Mouse (Mus musculus) gastrocnemius, postnatal 10 days (tissue): Measurements from ENCODE around the gene Pip5k1c. TPM values are rescaled to one million over a fixed set of nuclear protein-coding genes. Genes with fewer than 3 reads are reported as not detected.

Experiments
- DNase-seq: peaks from one replicate; pipeline ENCODE4 v3.0.0; 2021; ENCODE audit warnings: mixed read lengths
- total RNA-seq, 2 experiments: library from RNA; stranded (reverse); gene quantifications; 2 replicates each; pipeline ENCODE4 v1.2.3; 2021

Pip5k1c gene
- total RNA-seq, 2 experiments from 2014 or later, result 24.0 to 30.8 TPM

DNA sequence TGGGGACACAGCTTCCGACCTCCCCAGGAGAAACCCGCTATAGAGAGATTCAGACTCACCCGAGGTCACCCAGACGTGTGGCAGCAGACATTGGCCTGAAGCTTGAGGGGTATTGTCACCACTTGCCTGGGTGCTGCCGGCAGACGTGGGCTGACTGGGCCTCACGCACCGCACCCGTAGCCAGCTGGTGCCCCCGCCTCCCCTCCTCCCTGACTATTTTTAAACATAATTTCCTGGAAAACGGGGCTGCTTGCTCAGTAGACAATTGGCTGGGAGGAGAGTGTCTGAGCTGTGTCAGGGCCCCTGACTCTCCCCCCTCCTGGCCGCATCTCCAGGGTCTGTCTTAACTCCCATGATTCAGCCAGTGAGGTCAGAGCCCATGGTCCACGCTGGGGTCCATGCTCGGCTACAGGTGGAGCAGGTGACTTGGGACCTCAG is 10.0 kb downstream of the Pip5k1c start:
- no peak for DNase-seq

DNA sequence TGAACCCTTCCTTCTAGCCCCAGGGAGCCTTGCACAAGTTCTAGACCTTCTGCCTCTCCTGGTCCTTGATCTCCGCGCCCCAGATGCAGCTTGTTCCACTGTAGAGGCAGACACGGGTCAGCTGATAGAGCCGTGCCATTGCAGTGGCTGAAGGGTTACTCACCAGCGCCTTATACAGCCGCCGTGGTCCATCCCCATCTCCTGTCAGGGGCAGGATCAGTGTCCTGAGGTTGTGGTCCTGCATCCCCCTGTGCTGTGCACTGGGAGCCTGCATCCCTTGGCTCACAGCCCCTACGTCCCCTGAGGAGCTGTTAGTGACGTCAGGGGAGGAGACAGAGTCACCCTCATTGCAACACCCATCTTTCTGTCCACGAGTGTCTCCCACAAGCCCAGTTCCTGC is 10.5 kb downstream of the Pip5k1c start:
- DNase-seq, result no peak

DNA sequence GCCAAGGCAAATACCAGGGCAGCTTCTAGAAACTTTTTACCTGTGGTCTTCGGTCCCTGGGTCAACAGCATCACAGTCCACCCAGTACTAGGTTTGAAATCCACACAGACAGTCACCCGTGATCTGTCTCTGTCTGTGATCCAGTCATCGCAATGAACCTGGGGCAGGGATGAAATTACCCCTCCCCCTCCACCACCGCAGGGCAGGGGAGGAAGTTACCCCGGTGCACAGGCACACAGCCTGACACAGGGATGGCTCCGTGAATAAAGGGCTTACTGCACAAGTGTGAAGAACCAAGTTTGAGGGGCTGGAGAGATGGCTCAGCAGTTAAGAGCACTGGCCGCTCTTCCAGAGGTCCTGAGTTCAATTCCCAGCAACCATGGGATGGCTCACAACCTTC is 11.0 kb downstream of the Pip5k1c start:
- no peak for DNase-seq

DNA sequence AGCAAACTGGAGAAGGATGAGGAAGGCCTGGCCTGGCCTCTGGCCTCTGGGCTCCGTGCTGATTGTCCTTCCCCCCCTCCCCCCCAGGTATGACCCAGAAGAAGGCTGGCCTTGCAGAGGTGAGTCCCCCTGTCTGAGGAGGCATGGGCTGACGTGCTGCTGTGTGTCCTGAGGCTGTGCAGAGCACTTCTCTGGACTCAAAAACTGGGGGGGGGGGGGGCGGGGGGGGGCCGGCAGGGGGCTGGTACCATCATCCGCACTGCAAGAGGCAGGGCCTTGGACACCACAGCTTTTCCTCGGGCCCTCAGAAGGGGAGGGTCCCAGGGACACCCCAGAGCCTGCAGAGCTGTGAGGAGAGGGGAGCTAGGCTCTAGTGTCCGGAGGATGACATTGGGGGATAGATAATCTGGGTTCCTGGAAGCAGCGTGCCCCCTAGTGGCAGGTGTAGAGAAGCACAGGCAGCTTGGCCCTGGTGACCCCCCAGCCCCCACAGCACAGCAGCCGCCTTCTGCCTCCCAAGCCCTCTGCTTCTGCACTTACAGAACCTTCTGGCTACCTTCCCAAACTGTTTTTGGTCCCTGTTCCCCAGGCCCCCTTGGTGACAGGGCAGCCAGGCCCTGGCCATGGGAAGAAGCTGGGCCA is 12.0 kb downstream of the Pip5k1c start:
- DNase-seq, result peak; percentile 61

DNA sequence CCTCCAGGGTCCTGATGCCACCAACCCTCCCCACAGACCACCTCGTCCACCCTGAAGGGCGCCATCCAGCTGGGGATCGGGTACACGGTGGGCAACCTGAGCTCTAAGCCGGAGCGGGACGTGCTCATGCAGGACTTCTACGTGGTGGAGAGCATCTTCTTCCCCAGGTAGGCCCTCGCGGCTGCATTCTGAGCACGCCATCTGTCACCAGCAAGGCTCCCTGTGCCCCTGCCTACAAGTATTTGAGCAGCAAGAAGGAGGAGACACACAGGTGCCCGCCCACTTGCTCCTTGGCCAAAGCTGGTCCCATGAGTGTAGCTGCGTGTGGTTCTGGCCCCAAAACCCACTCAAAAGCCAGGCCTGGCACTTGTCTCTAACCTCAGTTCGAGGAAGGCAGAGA is 12.9 kb downstream of the Pip5k1c start:
- no peak for DNase-seq

DNA sequence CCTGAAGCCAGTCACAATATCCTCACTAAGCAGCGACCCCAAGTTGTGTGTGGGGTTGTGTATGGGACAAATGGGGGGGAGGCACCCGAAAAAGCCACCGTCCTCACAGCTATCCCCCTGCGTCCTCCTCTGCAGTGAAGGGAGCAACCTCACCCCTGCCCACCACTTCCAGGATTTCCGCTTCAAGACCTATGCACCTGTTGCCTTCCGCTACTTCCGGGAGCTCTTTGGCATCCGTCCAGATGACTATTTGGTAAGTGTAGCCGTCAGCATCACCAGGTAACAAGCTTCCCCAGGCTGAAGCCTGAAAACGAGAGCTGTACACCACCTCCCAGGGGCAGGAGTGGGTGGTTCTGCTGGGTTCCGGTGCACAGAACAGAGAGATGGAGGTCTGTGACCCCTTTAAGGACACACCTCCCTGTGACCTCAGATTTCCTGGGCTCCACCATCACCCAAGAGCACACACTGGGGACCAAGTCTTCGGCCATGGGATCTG is 13.5 kb downstream of the Pip5k1c start:
- DNase-seq, result no peak

DNA sequence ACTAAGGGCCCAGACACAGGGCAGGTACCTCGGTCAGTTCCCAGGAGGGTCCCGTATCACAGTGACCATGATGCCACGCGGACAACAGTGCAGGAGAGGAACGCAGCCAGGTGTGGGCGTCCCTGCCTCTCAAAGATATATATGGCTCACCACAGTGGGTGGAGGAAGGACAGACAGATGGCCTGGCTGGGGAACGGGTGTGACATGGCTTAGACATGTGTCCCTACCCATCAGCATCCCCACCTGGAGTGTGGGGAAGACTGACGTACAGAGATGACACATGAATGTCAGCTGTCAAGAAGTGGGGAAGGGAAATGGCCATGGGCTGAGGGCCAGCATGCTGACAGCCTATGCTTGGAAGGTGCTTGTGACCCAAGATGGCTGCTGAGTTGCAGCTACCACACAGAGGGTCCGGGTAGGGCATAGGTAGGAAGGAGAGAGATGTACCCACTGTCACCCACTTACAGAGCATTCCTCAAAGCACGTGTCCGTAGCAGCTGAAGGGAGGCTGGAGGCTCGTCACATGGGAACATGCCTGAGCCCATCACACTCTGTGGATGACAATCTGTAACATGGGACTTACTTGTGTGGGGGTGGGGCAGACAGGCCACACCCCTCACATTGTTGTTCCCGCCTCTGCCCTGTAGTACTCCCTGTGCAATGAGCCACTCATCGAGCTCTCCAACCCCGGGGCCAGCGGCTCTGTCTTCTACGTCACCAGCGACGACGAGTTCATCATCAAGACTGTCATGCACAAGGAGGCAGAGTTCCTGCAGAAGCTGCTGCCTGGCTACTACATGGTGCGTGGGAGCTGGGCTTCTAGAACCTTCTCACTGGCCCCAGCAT is 14.3 kb downstream of the Pip5k1c start:
- no peak for DNase-seq

DNA sequence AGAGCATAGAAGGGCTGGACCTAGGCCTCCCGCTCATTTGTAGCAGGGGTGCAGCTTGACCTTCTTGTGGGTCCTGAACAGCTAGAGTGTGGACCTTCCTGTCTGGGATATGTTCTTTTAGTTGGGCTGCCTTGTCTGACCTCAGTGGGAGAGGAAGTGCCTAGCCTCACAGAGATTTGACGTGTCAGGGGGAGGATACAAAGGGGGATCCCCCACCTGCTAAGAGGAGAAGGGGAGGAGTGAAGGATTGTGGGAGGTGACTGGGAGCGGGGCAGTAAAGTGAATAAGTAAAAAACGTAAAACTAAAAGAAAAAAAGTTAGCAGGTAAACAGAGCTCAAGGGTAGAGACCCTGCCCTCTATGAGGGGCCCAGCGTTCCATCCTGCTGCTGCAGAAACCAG is 16.8 kb downstream of the Pip5k1c start:
- no peak for DNase-seq

DNA sequence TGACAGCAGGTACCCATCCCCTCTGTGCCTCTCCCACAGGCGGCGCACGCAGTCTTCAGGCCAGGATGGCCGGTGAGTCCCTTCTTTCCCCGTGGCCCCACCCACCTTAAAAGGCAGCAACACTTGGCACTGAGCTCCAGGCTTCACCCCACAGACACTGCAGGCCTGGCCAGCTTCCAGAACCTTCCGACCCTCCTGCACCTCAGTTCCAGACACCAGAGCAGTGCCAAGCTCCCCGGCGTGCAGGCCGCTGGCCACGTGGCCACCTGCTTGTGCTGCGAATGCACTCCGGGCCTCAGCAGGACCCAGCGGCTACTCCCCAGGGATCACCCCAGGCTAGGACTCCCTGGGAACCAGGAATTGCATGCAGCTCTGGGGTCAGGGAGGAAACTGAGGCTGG is 20.8 kb downstream of the Pip5k1c start:
- DNase-seq, result peak; percentile 14

DNA sequence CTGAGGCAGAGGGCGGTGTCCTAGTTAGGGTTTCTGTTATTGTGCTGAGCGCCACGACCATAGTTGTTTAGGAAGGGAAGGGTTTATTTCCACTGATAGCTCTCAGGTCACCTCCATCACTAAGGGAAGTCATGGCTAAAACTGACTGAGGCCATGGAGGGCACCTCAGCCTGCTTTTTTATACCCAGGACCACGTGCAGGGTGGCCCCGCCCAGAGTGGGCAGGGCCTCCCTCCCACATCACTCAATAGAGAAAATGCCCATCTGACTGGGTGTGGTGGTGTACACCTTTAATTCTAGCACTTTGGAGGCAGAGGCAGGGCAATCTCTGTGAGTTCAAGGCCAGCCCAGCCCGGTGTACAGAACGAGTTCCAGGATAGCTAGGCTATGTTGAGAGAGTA is 21.4 kb downstream of the Pip5k1c start:
- no peak for DNase-seq

DNA sequence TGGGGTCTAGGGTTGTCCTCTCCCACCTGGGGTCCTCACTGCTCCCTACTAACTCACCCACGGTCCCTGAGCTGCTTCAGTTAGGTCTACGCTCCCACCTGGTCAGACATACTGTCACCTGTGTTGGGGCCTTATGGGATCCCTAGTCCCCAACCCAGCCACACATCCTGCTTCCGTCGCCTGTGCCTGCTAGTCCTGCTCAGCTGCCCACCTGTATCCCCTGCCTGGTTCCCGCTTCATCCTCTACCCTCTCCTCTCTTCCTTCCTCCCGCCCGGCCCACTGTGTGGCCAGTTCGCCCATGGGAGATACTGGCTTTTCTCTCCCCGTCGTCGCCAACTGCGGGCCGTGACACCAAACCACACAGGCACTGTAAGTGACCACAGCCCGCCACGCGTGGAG is 22.8 kb downstream of the Pip5k1c start:
- no peak for DNase-seq

DNA sequence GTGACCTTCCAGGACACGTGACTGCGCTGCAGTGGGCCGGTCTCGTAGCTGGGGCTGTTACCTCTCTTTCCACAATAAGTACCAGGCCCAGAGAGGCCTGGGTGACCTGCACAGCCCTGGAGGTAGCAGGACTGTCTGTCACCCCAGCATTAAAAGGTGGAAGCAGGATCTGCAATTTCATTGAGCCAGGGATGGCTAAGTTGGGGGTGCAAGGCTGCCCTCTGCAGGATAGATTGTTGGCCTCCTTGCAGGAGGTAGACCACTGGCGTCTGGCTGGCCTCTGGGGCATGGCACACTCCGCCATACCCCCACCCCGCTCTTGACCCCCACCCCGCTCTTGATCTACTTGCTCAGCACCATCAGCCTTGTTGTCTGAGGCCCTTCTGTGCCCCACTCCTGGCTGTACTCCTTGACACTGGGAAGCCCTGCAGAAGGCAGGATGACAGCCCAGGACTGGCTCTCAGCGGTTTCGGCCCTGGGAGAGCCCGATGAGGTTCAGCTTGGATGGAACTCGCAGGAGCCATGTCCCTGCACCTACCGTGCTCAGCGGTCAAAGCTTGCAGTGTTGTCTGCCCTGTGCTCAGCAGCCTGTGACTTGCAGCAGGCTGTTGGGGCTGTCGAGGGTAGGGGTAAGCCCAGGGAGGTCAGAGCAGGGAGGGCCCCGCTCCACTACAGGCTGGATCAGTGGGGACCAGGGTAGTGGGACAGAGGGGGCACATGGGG is 23.7 kb downstream of the Pip5k1c start:
- peak; percentile 19 for DNase-seq

DNA sequence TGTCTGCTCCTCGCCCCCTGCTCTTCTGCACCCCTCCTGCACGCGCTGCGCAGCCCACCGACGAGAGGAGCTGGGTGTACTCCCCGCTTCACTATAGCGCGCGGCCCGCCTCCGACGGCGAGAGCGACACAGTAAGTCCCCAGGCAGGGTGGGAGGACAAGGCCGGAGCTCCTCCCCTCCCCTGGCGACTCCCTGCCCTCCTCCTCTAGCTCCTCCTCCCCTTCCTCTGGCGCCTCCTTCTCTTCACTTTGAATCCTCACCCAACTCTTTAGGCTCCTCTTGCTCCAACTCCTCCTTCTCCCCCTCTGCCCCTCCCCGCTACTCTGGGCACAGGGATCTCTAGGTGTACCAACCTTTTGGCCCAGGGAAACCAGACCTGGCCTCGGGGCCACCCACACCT is 24.5 kb downstream of the Pip5k1c start:
- no peak for DNase-seq

DNA sequence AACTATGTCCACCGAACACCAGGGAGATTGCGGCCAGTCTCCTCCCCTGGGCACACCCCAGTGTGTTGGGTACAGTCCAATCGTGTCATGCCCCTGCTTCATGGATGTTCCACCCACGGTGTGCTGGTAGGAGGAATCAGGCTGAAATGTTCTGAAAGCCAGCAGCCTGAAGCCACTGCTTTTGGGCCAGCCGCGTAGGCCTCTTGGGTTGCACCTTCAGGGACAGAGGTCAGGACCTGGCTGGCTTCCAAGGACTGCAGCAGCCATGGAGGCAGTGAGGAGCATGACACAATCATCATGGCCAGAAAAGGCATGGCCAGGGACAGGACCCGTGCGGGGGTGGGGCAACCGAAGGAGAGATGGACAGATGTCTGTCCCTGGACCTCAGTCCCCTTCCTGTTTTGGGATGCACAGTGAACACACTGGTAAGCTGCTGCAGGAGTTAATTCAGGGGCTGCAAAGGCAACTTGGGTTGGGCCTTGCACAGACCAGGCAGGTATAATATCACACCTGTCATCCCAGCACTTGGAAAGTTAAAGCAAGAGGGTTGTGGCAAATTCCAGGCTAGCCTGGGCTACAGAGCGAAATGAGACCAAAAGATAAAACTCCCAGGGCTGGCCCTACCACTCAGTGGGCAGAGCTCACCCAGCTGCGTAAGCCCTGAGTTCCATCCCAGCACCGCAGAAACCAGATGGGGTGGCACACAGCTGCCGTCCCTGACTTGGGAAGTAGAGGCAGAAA is 26.0 kb downstream of the Pip5k1c start:
- peak; percentile 14 for DNase-seq

DNA sequence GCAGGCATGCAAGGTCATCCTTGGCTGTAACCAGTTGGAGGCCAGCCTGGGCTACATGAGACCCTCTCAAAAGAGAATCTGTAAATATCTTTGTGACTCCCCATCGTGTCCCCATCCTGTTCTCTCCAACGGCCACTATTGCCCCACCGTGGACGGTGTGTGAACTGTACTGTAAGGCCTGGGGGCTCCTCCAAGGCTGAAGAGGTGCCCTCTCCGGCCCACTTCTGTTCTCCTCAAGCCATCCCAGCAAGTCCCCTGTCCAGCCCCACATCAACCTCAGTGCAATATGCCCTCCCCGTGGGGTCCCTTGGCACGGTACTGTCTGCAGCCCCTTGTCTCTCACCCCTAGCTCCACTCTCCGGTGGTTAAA is 26.6 kb downstream of the Pip5k1c start:
- no peak for DNase-seq

DNA sequence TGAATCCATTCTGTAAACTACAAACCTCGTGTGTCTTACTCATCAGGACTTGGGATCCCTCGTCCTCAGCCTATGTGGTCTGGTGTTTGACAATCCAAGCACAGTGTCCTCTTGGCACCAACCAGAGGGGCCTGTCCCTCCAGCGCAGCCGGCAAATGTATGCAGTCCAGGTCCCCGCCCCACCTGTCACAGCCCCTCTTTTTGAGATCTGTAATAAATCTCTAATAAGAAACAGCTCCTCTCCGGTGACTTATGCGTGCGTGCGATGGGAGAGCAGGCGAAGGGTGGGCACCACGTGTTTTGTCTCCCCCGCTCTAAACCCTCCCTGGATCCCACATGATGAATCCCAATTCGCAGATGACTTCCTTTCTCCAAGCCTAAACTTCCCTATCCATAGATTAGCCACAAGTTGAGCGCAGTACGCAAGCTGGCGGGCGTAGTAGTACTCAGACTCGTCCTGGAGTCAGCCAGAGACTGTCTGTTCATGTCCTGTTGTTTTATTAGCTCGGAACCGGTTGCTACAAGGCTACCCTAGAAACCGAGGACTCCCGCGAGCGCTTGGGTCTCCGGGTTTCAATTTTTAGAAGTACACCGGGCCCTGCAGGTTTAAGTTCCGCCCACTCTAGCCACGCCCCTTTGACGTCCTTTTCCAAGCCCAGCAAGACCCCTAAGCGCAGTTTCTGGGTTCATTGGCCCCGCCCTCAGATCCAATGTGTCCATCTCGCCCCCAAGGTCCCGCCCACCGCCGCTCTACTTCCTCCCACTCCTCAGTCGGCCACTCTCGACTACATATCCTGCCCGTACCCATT is 27.2 kb downstream of the Pip5k1c start:
- DNase-seq, result peak; percentile 90

DNA sequence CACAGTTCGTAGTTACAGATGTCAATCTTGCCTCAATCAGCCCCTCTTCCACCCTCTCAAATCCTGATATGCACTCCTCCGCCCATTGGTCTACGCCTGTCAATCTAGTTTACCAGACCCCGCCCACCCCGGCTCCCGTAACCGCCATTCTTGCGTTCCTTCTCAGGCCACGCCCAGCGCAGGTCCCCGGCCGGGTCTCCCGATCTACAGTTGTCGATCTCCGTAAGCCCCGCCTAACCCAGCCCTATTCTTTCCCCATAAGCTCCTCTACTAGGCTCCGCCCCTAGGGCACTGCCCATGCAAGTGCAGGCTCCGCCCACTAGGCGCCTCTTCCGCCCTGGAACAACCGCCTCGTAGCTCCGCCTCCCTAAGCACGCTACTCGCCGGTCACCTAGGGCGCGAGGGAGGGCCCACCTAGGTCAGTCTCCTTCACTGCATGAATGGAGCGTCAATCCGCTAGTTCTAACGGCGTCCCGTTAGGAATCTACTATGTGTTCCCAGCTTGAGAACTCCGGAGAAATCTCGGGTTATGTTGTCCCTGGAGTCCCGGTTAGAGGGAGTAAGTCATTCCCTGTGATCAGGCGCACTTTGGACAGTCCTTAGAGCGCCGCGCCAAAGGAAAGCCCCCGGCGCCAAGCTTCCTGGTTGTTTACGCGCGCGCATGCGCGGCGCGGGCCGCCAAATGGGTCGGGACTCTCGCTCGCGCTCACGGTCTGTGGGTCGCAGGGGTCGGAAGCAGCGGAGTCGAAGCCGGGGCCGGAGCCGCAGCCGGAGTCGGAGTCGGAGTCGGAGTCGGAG is 28.0 kb downstream of the Pip5k1c start, which contains the start of gene Cactin:
Gene Cactin, plus strand, starts transcription at position 554 of the 798 bp plus-strand sequence.
- peak; percentile 97 for DNase-seq

DNA sequence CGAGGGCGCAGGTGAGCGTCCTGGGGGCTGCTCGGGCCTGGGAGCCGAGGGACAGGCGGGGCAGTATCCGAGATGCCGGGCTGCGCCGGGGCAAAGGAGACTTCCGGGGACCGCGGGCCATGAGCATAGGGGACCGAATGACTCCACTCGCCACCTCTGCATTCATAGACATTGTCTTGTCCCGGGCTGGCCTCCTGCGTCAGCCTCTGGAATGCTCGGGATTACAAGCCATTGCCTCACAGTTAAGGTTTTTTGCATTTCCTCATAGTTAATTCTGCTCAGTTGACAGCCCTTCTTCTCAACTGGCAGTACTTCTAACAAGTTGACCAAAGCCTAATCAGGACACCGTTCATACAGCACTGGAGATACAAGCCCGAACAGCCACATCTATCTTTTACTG is 28.7 kb downstream of the Pip5k1c start:
- DNase-seq, result no peak

DNA sequence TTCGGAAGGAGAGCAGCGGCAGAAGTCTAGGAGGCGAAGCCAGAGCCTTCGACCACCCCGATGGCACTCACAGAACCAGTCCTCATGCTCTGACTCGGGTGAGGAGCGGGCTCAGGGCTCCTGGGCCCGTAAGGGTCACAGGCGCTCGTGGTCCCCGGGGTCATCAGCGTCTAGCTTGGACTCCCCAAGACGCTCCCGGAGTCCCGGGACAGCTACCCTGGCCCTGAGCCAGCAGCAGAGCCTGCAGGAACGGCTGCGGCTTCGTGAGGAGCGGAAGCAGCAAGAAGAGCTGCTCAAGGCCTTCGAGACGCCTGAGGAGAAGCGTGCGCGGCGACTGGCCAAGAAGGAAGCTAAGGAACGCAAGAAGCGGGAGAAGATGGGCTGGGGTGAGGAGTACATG is 29.7 kb downstream of the Pip5k1c start:
- DNase-seq, result no peak

DNA sequence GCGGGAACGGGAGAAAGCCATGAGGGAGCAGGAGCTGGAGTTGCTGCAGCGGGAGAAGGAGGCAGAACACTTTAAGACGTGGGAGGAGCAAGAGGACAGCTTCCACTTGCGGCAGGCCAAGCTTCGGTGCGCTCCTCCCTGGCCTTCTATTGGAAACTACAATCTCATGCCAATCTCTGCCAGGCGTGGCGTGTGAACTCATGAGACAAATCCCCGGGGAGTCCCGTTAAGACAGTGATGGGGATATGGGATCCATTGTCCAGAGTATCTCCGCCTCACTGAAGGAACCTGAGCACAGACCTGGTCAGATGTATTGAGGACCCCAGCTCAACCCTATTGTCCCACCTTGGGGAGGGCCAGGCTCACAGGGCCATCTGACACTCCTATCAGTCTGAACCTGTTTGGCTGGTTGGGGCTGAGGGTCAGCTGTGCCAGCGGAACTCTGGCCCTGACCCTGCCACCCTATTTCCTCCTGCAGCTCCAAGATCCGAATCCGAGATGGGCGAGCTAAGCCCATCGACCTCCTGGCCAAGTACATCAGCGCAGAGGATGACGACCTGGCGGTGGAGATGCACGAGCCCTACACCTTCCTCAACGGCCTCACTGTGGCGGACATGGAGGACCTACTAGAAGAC is 30.5 kb downstream of the Pip5k1c start:
- no peak for DNase-seq
